Mouse (Mus musculus): ENCODE measurements around the gene Gjc2. TPM values are rescaled to one million over a fixed set of nuclear protein-coding genes. Genes with fewer than 3 reads are reported as not detected.

Gjc2 gene
- total RNA-seq, 2 experiments from 2014 or later: 0.27 to 0.62 TPM

DNA sequence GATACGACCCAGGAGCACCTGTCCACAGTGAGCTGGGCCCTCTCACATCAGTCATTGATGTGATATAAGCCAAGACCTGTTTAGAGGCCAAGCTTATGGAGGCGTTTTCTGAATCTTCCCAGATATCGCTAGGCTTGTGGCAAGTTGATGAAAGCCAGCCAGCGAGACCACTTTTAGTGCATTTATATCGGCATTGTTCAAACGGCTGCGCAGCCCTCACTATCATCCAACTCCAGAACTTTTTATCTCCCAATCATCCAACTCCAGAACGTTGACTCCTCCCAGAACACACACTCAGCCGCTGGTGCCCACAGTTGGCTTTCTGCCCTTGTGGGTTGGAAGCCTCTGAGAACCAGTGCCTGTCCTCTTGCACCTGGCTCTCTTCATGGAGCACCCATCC lies 18.6 kb downstream of the Gjc2 start:
- no peak for DNase-seq
- intact Hi-C loops (cut with DNase I; ENCODE audit: low total_unique reads): no loop called here

DNA sequence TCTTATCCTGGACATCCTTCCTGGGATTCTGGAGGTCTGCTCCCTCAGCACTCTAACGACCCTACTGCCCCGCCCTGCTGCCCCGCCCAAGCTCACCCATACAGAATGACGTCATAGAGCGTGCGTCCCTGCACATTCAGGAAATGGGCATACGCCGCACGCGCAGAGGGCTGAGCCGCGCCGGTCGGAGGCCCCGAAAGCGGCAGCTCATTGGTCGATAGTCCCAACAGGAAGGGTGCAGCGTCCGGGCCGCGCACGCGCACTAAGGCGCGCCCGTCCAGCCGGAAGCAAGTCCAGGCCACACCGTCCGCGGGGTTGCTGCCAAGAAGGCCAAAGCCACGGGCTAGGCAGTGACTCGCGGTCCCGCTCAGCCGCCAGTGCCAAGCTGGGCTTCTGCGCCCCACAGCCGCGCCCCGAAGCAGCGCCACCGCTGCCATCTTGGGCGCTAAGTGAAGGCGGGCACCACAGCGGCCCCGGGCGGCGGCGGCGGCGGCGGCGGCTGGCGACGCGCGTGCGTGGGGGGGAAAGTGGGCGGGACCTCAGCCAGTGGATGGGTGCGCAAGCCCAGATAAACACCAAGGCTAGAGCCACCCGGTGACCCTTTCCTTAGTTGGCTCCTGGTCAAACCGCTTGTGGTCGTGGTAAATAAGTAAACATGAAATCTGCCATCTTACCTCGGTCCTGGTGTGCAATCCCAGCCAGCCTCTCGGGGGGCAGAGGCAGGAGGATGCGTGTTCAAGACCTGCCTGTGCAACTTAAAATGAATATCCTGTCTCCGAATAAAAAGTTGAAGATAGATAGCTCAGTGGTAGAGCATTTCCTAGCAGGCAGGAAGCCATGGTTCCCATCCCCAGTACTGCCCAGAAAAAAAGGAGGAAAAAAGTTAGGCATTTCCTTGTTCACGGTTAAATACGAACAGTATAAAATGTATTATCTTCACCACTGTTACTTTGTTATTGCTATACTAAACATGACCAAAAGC lies 19.5 kb downstream of the Gjc2 start, which contains the start of gene Iba57:
TSS of gene Iba57 (minus strand) at position 485 of the 982 bp plus-strand sequence.
- intact Hi-C loops (cut with DNase I; ENCODE audit: low total_unique reads): no loop called here
- peak; percentile 96 for DNase-seq

DNA sequence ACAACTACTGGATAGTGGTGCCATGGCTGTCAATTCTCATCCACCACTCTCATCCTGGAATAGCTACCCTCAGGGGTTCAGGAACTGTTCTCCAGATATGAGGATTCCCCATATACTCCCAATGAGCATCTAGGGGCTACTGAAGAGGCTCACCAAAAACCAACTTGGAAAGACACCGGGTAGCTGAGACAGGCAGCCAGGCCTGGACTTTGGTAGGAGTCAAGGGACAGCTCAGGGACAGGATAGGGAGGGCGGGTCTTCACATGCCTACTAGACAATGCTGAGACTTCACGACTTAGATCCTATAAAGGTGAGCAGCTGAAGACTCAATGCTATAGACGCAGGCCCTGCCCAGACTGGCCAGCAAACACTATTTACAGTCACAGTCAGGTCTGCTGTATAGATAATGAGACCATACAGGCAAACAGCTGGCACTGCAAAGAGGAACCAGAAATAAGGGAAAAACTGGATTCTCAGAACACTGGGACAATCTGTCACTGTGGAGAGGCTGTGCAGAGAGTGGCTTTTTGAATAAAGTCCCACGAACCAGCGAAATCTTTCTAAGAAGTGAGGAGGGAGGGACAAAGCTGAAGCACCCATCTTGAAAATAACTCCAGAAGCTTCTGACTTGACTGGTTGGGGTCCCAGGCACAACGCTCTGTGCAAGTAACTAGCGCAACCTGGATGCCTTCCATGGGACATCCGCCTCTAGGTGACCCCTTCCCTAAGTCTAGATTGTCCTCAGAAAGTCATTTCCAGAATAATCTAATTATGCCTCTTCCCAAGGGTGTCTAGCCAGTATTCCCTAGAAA lies 20.4 kb downstream of the Gjc2 start:
- intact Hi-C loops (cut with DNase I; ENCODE audit: low total_unique reads): no loop called here
- DNase-seq: no peak

GRCm38 (mm10) chr11:59161398-59161797 lies 21.6 kb downstream of the Gjc2 start:
- peak; percentile 73 for DNase-seq
- intact Hi-C loops (cut with DNase I; ENCODE audit: low total_unique reads): no loop called here

- no peak for DNase-seq
- intact Hi-C loops (cut with DNase I; ENCODE audit: low total_unique reads): no loop called here
Observed at GRCm38 (mm10) chr11:59159558-59159957, 23.5 kb downstream of the Gjc2 start.

- no peak for DNase-seq
- intact Hi-C loops (cut with DNase I; ENCODE audit: low total_unique reads): no loop called here
Observed at GRCm38 (mm10) chr11:59159099-59159498, 23.9 kb downstream of the Gjc2 start.

DNA sequence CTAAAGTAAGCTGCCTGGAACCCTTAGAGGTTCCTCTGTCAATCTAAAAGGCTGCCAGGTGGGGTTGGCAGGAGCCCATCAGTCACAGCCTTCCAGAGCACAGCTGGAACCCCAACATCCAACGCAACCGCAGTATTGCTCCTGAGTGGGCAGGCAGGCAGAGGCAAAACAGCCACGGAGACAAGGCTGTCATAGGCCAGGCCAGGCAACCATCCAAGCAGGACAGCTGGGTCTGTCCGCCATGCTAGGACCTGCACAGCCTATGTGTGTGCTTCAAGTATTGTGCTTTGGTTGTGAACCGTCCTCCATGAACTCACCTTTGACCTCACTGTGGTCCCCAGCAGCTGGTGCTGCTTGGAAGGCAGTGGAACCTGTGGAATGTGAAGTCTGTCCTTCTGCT lies 27.1 kb downstream of the Gjc2 start:
- intact Hi-C loops (cut with DNase I; ENCODE audit: low total_unique reads): no loop called here
- DNase-seq: no peak

- DNase-seq: no peak
- intact Hi-C loops (cut with DNase I; ENCODE audit: low total_unique reads): no loop called here
Observed at GRCm38 (mm10) chr11:59154220-59154619, 28.8 kb downstream of the Gjc2 start.

- no peak for DNase-seq
- intact Hi-C loops (cut with DNase I; ENCODE audit: low total_unique reads): no loop called here
Observed at GRCm38 (mm10) chr11:59151729-59152128, 31.3 kb downstream of the Gjc2 start.

DNA sequence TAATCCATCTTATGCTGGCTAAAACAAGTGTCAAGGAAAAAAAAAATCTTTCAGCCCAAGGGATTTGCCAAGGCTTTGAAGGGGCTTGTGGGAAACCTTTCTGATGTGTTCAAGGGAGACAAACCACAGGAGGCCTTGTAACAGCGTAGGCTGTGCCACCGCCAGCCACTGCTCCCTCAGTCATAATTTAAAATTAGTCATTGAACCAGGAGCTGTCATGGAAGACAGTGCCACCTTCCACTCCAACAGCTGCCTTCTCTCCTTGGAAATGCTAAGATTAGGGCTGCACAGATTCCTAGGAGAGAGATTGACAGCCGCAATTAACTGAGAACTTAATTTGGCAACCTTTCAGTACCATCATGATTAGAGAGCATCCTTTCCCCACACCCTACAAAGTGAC lies 33.7 kb downstream of the Gjc2 start:
- no peak for DNase-seq
- intact Hi-C loops (cut with DNase I; ENCODE audit: low total_unique reads): no loop called here

DNA sequence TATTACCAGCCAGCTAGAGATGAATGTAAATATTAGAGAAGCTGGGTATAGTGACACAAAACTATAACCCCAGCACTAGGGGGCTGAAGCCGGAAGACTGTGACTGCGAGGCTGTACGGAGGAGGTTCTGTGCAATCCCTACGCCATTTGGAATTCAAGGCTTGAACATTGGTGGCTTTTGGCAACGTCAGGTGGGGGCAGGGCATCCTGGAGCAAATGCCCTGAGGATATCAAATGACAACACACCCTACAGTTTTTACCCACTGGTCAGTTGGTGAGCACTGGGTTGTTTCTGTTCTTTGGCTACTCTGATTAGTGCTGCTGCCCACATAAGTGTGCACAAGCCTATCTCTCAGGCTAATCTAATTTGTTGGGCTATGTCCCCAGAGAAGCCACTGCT lies 40.1 kb downstream of the Gjc2 start:
- no peak for DNase-seq
- intact Hi-C loops (cut with DNase I; ENCODE audit: low total_unique reads): no loop called here

DNA sequence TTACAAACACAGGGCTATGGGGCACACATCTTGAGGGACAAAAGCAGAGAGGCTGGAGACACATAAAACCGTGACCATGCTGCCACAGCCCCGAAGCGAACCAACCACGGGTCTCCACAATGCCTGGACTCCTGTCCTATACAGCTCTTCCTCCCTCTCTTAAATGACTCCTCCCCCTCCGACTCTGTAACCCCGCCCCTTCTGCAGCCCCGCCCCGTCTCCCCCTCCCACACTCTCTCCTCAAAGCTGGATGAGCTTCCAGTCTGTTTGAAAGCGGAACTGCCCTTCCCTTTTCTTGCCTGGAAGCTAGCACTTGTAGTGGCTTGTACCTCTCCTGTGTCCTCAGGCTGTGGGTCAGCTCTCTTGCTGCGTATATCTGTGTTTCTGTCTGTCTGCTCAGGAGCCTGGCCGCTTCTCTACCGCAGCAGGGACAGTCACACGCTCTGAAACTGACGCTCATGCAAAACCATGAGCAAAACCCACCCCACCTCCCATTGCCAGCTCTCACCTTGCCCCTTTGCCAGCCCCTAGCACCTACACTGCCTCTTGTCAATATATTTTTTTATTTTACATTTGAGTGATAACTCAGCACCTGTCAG lies 41.1 kb downstream of the Gjc2 start:
- DNase-seq: no peak
- intact Hi-C loops (cut with DNase I; ENCODE audit: low total_unique reads): no loop called here

DNA sequence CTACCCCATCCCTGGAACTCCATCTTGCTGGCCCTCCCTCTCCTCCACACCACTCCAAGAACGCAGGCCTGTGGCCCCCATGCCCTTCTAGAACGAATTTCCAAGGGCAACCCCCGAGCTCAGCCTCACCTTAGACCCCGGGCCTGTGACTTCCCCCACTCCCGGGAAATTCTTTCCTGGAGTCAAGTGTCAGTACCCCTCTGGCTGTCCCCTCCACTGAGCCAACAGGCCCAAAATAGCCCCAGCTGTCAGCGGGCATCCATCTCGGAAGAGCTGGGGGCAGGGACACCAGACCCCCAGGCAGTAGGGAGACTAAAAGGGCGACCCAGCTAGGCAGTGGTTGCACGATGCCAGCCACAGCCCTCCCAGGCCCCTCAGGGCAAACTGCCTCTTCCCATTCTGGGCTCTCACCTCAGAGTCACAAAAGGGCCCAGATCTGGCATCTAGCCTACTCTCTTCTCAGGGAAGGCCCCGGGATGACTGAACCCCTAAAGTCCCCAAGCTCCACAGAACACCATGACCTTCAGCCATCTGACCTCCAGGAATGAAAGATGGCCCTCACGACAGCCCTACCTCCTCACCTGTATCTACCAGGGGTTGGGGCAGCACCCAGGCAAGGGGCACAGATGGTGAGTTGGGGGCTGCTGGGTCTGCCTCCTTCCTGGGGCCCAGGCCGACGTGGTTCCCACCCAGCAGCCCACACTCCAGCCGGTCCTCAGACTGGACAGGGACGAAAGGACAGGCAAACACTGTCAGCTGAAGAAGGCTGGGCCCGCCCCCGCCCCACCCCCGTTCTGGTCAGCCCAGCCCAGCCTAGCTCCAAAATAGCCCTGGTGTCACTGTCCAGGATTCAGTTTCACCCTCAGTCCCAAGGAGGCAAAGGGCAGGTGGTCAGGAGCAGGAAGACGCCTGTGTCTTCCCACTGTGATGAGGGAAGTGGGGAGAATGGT lies 44.2 kb downstream of the Gjc2 start:
- intact Hi-C loops (cut with DNase I; ENCODE audit: low total_unique reads): no loop called here
- DNase-seq: peak; percentile 68

- no peak for DNase-seq
- intact Hi-C loops (cut with DNase I; ENCODE audit: low total_unique reads): no loop called here
Observed at GRCm38 (mm10) chr11:59136994-59137706, 45.9 kb downstream of the Gjc2 start.

DNA sequence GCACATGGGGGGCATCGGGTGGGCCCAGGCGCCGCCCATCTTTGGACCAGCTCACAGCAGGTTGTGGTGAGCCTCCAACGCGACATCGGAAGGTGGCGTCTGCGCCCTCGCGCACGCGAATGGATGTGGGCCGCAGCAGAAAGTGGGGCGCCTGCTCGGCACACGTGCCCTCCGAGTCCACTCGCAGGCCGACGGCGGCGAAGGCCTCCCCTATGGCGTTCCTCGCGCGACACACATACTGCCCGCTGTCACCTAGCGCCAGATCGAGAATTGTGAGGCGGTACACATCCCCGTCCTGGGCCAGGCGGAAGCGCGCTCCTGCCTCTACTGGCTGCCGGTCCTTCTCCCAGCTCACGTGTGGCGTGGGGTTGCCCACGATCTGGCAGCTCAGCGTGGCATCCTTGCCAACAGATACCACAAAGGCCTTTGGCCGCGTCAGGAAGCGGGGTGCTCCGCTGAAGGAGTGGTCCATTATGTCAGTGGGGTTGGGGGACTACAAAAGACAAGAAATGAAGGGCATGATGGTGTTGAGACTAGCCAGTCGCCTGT lies 47.0 kb downstream of the Gjc2 start, which contains the start of gene Obscn:
TSS of gene Obscn (minus strand) at position 499 of the 549 bp plus-strand sequence.
- no peak for DNase-seq
- intact Hi-C loops (cut with DNase I; ENCODE audit: low total_unique reads): no loop called here

DNA sequence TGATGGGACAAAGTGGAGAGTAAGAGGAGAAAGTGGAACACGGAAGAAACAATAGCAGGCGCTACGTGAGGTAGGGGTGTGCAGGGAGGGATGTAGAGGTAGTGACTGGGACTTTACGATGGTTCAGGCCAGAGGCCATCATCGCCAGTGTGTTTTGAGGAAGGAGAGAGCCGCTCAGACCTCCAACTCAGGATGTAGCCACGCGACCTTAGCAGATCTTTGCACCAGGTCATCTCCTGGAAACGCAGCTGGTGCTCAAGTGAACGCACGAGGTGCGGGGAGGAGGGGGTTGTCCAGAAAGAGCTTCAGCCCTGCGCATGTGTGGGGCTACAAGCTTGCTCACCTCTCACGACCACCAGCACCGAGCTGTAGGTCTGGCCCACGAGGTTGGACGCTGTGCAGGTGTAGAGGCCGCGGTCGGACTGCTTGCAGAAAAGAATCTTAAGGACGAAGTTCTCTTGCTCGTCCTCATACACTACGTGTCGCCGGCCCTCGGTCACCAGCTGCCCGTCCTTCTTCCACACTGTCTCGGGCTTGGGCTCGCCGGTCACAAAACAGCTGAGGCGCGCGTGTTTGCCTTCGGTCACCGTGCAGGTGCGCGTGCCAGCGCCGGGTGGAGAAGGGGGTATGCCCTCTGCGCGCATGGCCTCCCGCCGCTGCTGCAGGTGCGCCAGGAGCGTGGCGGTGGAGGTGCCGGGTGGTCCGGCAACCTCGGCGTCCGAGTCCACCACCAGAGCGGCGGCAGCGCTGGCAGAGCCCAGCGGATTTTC lies 47.8 kb downstream of the Gjc2 start:
- no peak for DNase-seq
- intact Hi-C loops (cut with DNase I; ENCODE audit: low total_unique reads): no loop called here

GRCm38 (mm10) chr11:59134373-59134997 lies 48.5 kb downstream of the Gjc2 start:
- intact Hi-C loops (cut with DNase I; ENCODE audit: low total_unique reads): no loop called here
- no peak for DNase-seq

Data from gastrocnemius, postnatal 14 days (tissue).